Mouse (Mus musculus): Measurements from ENCODE around the gene Fam20a.
"Not testable (repeated sequence)": the region's sequence is repeated elsewhere in the genome, so short reads cannot be mapped to it uniquely, and the experiment has no call there.

The Fam20a gene

GRCm38 (mm10) chr11:109681556-109681955, 40.5 kb downstream of the Fam20a start:
- DNase-seq (ENCODE audit: extremely low spot score, low spot score), result no peak

GRCm38 (mm10) chr11:109680934-109681333, 41.1 kb downstream of the Fam20a start:
- DNase-seq (ENCODE audit: extremely low spot score, low spot score), result no peak

GRCm38 (mm10) chr11:109678291-109678690, 43.8 kb downstream of the Fam20a start:
- no peak for DNase-seq (ENCODE audit: extremely low spot score, low spot score)

- DNase-seq (ENCODE audit: extremely low spot score, low spot score), result no peak
Observed at GRCm38 (mm10) chr11:109676621-109677373, 45.3 kb downstream of the Fam20a start.

DNA sequence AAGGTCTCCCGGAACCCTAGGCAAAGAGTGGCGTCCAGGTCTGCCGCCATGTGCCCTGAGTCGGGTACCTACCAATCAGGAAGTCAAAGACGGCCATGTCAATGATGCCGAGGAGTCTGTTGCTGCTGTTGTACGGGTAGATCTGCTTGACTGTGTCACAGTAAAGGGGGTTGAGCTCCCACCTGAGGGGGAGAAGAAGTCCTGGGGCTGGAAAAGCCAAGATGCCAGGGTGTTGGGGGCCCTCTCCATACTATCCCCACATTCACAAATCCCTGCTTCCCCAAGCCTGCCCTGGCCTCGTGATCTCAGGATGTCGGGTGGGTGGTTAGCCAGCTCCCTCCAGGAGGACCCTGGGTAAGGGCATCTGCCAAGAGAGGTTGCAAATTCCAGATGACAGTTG, 46.3 kb downstream of the Fam20a start:
- DNase-seq (ENCODE audit: extremely low spot score, low spot score), result no peak

- DNase-seq (ENCODE audit: extremely low spot score, low spot score), result no peak
Observed at GRCm38 (mm10) chr11:109675208-109675607, 46.9 kb downstream of the Fam20a start.

- no peak for DNase-seq (ENCODE audit: extremely low spot score, low spot score)
Observed at GRCm38 (mm10) chr11:109674542-109674941, 47.5 kb downstream of the Fam20a start.

DNA sequence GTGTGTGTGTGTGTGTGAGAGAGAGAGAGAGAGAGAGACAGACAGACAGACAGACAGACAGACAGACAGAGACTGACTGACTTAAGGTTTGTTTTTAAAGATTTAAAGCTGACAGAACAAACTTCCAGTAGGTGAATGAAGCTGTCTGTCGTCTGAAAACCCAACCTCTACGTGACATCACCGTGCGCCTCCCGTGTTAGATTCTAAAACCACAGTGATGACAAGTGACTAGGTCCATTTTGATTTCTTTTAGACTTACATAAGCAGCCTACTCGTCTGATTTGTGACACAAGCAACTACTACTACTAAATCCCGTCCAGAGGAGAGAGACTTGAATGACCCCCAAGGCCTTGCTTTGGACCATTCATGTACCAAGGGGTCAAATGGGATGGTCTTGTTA, 48.3 kb downstream of the Fam20a start:
- no peak for DNase-seq (ENCODE audit: extremely low spot score, low spot score)

- DNase-seq (ENCODE audit: extremely low spot score, low spot score), result no peak
Observed at GRCm38 (mm10) chr11:109672881-109673739, 49.0 kb downstream of the Fam20a start.

- DNase-seq (ENCODE audit: extremely low spot score, low spot score), result no peak
Observed at GRCm38 (mm10) chr11:109672396-109672795, 49.7 kb downstream of the Fam20a start.

DNA sequence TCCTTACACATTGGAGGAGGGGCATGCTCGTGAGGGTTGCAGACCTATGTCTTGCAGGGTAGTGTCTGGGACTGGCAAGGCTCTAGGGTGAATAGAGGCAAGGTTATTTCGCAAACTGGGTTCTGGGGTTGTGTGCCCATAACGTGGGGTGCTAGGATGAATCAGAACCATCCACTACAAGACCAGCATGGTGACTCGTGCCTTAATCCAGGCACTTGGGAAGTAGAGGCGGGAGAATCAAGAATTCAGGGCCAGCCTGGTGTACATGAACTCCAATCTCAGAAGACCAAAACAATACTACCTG, 50.1 kb downstream of the Fam20a start:
- DNase-seq (ENCODE audit: extremely low spot score, low spot score), result no peak

DNA sequence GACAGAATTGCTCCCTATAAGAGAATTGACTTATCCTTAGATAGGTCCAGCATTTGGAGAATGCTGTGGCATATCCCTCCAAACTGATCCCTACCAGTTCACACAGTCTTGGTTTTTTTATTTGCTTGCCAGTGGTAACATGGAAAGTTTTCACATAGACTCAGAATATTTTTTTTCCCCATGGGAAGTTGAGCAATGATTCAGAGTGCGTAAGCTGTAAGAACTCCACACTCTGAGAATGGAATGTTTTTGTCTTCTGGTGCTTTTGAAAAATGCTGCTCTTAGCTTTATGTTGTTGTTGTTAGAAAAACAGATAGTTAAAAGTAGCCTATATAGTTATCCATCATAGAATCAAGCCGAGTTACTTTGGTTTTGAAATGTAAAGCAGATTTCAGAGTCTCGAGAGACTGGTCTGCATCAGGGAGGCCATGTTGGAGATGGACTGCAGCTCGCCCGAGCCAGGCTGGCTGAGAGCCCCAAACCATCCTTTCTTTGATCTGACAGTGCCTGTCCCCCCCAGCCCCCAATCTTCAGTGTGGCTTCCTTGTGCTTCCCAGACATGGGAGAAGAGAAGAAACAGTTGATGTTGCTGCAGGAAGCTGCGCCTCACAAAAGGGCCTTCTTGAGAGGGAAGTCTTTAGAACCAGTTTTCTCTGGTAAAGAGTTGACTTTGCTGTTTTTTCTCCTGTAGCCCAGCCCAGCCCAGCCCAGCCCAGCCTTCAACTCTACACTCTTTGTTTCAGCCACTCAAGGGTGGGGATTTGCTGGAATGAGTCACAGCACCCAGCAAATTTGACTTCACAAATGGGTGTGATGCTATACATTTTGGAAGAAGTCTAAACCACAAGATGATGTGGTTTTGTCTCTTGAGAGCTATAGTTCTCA, 50.7 kb downstream of the Fam20a start:
- no peak for DNase-seq (ENCODE audit: extremely low spot score, low spot score)

DNA sequence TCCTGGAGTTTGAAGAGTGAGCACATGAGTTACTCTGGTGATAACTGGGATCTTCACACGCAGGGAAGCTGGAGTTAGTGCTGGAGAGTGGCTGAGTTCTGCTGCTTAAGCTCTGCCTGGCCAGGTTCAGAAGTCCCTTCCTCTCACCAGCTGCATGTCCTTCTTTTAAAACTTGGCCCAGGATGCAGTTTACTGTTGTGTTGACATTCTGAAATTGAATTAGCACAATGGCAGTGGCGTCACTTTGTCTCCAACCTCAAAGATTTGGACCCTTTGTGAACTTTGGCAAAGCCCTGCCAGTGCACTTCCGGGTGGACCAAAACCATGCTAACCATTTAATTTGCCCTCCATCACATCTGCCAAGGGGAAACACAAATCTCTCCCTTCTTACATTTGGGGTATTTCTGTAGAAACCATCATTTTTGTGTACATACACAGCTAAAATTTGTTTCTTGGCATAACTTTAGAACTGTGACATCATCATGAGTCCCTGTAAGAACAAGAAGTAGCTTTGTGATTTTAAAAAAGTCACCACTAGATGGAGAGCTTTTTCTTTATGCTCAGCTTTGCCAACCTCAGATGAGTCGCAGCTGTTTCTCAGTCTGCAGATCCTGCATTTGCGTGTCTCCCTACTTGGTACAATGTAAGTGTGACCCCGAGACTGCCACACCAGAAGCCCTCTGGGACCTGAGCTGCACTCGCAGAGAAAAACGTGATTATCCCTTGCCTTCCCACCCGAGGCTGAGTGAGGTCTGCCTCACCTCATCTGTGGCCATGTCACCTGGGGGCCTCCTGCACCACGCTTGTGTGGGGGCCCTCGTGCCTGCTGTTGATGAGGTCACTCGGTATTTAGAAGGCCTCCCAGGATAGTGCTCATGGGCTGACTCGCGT, 51.8 kb downstream of the Fam20a start:
- DNase-seq (ENCODE audit: extremely low spot score, low spot score), result no peak

- DNase-seq (ENCODE audit: extremely low spot score, low spot score), result no peak
Observed at GRCm38 (mm10) chr11:109669149-109669708, 52.9 kb downstream of the Fam20a start.

- no peak for DNase-seq (ENCODE audit: extremely low spot score, low spot score)
Observed at GRCm38 (mm10) chr11:109668115-109668725, 53.9 kb downstream of the Fam20a start.

DNA sequence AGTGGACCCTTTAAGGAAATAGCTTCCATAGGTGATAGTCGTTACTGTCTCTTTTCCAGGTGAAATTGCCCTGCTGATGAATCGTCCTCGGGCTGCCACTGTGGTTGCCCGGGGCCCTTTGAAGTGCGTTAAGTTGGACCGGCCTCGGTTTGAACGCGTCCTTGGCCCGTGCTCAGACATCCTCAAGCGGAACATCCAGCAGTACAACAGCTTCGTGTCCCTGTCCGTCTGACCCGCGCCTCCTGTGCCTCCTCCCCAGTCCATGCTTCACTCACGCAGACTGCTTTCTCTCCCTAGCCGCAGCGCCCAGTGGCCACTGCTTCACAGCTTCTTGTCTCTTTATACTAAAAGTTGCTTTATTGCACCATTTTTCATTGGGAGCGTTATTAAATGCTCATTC, 54.7 kb downstream of the Fam20a start:
- no peak for DNase-seq (ENCODE audit: extremely low spot score, low spot score)

DNA sequence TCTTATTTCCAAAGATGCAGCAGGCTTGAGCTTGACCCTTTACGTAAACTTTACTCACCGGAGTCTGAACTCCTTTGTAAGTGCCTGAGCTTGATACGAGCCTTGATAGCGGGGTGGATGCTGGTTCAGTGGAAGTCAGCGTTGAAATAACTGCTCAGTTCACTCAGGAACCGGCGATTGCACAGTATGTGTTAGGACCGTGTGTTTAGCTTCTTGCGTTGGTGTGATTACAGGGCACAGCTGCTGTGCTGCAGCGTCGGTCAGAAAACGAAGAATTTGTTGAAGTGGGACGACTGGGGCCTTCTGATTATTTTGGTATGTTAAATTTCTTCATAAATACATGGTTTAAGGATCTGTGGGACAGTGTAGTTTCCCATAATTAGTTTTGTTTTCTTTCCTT, 55.7 kb downstream of the Fam20a start:
- no peak for DNase-seq (ENCODE audit: extremely low spot score, low spot score)

DNA sequence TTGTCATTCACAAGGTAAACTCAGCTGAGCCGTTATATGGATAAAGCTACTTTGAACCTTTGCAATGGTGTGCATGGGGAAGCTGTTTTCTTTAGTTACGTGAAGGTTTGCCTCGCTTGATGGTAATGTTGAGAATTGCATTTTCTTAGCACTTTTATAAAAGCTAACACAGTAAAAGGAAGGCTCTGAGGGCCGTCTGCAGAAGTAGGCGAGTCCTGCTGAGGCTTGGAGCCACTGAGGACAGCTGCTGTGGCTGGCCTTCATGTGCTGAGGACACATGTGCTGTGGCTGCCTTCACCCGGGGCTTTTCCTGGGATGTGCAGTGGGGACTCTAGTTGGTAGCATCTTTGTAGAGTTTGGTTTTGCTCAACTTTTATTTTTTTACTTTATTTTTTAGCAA, 56.7 kb downstream of the Fam20a start:
- DNase-seq (ENCODE audit: extremely low spot score, low spot score), result no peak

DNA sequence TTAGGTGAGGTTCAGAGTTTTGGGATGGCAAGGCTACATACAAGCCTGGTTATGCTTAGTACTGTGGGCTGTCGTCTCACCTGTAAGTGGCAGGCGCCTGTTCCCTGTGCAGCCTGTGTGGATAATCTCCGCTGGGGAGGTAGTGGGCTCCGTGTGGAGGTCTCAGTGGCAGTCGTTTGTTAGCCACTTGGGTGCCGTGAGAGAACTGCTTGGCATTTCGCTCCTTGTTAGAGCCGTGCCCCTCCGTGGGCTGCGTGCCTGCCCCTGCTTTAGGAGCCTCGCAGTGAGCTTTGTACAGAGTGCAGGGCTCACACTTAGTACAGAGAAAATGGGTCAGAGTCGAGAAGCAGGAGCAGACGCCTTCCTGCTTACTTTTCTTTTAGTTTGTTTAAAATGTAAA, 57.8 kb downstream of the Fam20a start:
- DNase-seq (ENCODE audit: extremely low spot score, low spot score), result no peak

DNA sequence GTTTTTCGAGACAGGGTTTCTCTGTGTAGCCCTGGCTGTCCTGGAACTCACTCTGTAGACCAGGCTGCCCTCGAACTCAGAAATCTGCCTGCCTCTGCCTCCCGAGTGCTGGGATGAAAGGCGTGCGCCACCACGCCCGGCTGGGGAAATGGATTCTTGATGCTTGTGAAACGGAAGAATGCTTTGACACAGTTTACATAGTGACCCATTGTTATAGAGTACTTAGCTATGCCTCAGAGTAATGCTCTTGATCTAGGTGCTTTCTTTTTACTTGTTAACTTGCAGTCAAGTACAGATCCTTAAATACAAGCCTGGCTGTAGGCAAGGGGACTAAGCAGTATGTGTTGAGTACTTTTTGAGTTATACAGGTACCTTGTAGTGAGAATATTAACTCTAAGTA, 61.6 kb downstream of the Fam20a start:
- not testable (repeated sequence) for DNase-seq (ENCODE audit: extremely low spot score, low spot score)
